Mouse (Mus musculus): Measurements from ENCODE around the gene Polr3h. TPM values are rescaled to one million over a fixed set of nuclear protein-coding genes. Genes with fewer than 3 reads are reported as not detected.

Gene Polr3h
- polyA plus RNA-seq, 1 experiment, result 164 TPM

GRCm38 (mm10) chr15:81846755-81847154 lies 79.3 kb downstream of the Polr3h start:
- H3K79me3 ChIP-seq (ENCODE audit: low read depth), result peaks cover 3% of the 10 kb centered on the region
- H3K4me3 ChIP-seq (ENCODE audit: insufficient read depth, poor library complexity, severe bottlenecking), result no peak overlapping the region
- H3K79me2 ChIP-seq (ENCODE audit: control insufficient read depth, insufficient read depth), result peaks cover 44% of the 10 kb centered on the region
- H3K27me3 ChIP-seq (ENCODE audit: control insufficient read depth, insufficient read depth, insufficient read length), result no peaks in the 10 kb centered on the region
- TF ChIP-seq MAX (IDR thresholded peaks at IDR 0.05) (no peak), MYOD1 (IDR thresholded peaks at IDR 0.05; ENCODE audit: control insufficient read depth, insufficient read length, low read depth) (no peak), CTCF (IDR thresholded peaks at IDR 0.05; ENCODE audit: control insufficient read depth, insufficient read depth, insufficient read length) (no peak), CEBPB (IDR thresholded peaks at IDR 0.05; ENCODE audit: low read depth) (no peak), FOSL1 (IDR thresholded peaks at IDR 0.05; ENCODE audit: insufficient read depth, low read length, poor library complexity, severe bottlenecking) (no peak), USF1 (IDR thresholded peaks at IDR 0.05; ENCODE audit: low read depth) (no peak), MYOG (IDR thresholded peaks at IDR 0.05; ENCODE audit: control insufficient read depth, extremely low read depth, insufficient read length) (no peak)
- no peak overlapping the region for H3ac ChIP-seq (ENCODE audit: control insufficient read depth, insufficient read length, low read depth)
- peaks cover 44% of the 10 kb centered on the region for H3K36me3 ChIP-seq (ENCODE audit: control insufficient read depth, insufficient read depth)

DNA sequence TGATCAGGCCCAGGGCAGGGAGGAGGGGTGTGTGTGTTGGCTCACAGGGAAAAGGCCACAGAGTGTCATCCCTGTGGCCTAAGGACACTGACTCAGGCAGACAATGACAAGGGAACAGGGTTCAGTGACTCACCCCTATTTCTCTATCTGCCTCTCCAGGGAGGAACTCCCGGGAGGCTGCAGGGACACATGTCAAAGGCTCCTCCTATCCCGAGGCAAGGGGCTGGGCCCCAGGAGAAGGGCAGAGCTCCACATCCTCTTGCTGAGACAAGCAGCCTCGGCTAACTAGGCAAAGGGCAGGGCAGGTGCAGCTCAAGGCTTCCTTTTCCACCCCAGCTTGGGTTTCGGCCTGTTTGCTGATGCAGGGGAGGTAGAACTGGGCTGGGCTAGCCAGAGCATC lies 80.3 kb downstream of the Polr3h start:
- no peaks in the 10 kb centered on the region for H3K27me3 ChIP-seq (ENCODE audit: control insufficient read depth, insufficient read depth, insufficient read length)
- peaks cover 34% of the 10 kb centered on the region for H3K79me2 ChIP-seq (ENCODE audit: control insufficient read depth, insufficient read depth)
- peaks cover 3% of the 10 kb centered on the region for H3K79me3 ChIP-seq (ENCODE audit: low read depth)
- H3K4me3 ChIP-seq (ENCODE audit: insufficient read depth, poor library complexity, severe bottlenecking), result no peak overlapping the region
- peak; percentile 58 for TF ChIP-seq MAX (IDR thresholded peaks at IDR 0.05)
- no peak for TF ChIP-seq MYOG (IDR thresholded peaks at IDR 0.05; ENCODE audit: control insufficient read depth, extremely low read depth, insufficient read length)
- TF ChIP-seq CTCF (IDR thresholded peaks at IDR 0.05; ENCODE audit: control insufficient read depth, insufficient read depth, insufficient read length), result no peak
- no peak for TF ChIP-seq MYOD1 (IDR thresholded peaks at IDR 0.05; ENCODE audit: control insufficient read depth, insufficient read length, low read depth)
- TF ChIP-seq CEBPB (IDR thresholded peaks at IDR 0.05; ENCODE audit: low read depth), result peak; percentile 19
- TF ChIP-seq FOSL1 (IDR thresholded peaks at IDR 0.05; ENCODE audit: insufficient read depth, low read length, poor library complexity, severe bottlenecking), result peak; percentile 59
- peak; percentile 16 for TF ChIP-seq USF1 (IDR thresholded peaks at IDR 0.05; ENCODE audit: low read depth)
- no peak overlapping the region for H3ac ChIP-seq (ENCODE audit: control insufficient read depth, insufficient read length, low read depth)
- H3K36me3 ChIP-seq (ENCODE audit: control insufficient read depth, insufficient read depth), result peaks cover 34% of the 10 kb centered on the region

GRCm38 (mm10) chr15:81845033-81845625 lies 80.9 kb downstream of the Polr3h start:
- no peak overlapping the region for H3ac ChIP-seq (ENCODE audit: control insufficient read depth, insufficient read length, low read depth)
- peaks cover 3% of the 10 kb centered on the region for H3K79me3 ChIP-seq (ENCODE audit: low read depth)
- TF ChIP-seq CEBPB (IDR thresholded peaks at IDR 0.05; ENCODE audit: low read depth) (no peak), MAX (IDR thresholded peaks at IDR 0.05) (no peak), MYOD1 (IDR thresholded peaks at IDR 0.05; ENCODE audit: control insufficient read depth, insufficient read length, low read depth) (no peak), FOSL1 (IDR thresholded peaks at IDR 0.05; ENCODE audit: insufficient read depth, low read length, poor library complexity, severe bottlenecking) (no peak), CTCF (IDR thresholded peaks at IDR 0.05; ENCODE audit: control insufficient read depth, insufficient read depth, insufficient read length) (no peak), MYOG (IDR thresholded peaks at IDR 0.05; ENCODE audit: control insufficient read depth, extremely low read depth, insufficient read length) (no peak), USF1 (IDR thresholded peaks at IDR 0.05; ENCODE audit: low read depth) (no peak)
- H3K79me2 ChIP-seq (ENCODE audit: control insufficient read depth, insufficient read depth), result peaks cover 28% of the 10 kb centered on the region
- H3K27me3 ChIP-seq (ENCODE audit: control insufficient read depth, insufficient read depth, insufficient read length), result no peaks in the 10 kb centered on the region
- peaks cover 28% of the 10 kb centered on the region for H3K36me3 ChIP-seq (ENCODE audit: control insufficient read depth, insufficient read depth)
- no peak overlapping the region for H3K4me3 ChIP-seq (ENCODE audit: insufficient read depth, poor library complexity, severe bottlenecking)

DNA sequence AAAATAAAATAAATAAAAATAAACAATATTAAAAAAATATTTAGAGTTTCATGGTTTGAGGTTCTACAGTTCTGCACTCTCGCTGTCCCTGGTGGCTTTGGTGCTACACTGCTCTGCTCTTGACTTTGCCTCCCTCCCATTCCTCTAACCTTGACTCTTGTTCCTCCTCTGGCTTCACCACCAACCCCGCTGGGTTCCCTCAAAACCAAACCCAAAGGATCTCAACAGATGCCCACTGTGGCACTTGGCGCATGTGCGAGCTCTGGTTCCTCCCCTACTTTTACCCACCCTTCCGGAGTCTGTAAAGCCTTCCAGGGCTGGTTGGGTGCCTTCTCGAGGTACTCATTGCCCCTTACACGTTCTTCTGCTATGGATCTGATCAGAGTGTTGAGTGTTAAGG lies 83.8 kb downstream of the Polr3h start:
- Histone ChIP-seq H3K79me2 (ENCODE audit: control insufficient read depth, insufficient read depth) (peaks cover 2% of the 10 kb centered on the region), H3K27me3 (ENCODE audit: control insufficient read depth, insufficient read depth, insufficient read length) (no peaks in the 10 kb centered on the region), H3K79me3 (ENCODE audit: low read depth) (no peaks in the 10 kb centered on the region), H3ac (ENCODE audit: control insufficient read depth, insufficient read length, low read depth) (no peak overlapping the region), H3K36me3 (ENCODE audit: control insufficient read depth, insufficient read depth) (peaks cover 4% of the 10 kb centered on the region), H3K4me3 (ENCODE audit: insufficient read depth, poor library complexity, severe bottlenecking) (no peak overlapping the region)
- TF ChIP-seq FOSL1 (IDR thresholded peaks at IDR 0.05; ENCODE audit: insufficient read depth, low read length, poor library complexity, severe bottlenecking) (no peak), MYOD1 (IDR thresholded peaks at IDR 0.05; ENCODE audit: control insufficient read depth, insufficient read length, low read depth) (no peak), CEBPB (IDR thresholded peaks at IDR 0.05; ENCODE audit: low read depth) (no peak), MAX (IDR thresholded peaks at IDR 0.05) (no peak), MYOG (IDR thresholded peaks at IDR 0.05; ENCODE audit: control insufficient read depth, extremely low read depth, insufficient read length) (no peak), USF1 (IDR thresholded peaks at IDR 0.05; ENCODE audit: low read depth) (no peak), CTCF (IDR thresholded peaks at IDR 0.05; ENCODE audit: control insufficient read depth, insufficient read depth, insufficient read length) (no peak)

DNA sequence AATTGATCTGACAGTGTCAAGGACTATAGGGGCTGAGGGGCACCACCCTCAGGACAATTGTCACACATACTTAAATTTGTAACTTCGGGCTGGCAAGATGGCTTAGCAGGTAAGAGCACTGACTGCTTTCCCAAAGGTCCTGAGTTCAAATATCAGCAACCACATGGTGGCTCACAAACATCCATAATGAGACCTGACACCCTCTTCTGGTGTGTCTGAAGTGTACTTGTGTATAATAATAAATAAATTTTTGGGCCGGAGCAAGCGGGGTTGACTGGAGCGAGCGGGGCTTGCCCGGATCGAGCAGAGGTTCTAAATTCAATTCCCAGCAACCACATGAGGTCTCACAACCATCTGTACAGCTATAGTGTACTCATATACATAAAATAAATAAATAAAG lies 85.7 kb downstream of the Polr3h start:
- H3K79me3 ChIP-seq (ENCODE audit: low read depth), result no peaks in the 10 kb centered on the region

DNA sequence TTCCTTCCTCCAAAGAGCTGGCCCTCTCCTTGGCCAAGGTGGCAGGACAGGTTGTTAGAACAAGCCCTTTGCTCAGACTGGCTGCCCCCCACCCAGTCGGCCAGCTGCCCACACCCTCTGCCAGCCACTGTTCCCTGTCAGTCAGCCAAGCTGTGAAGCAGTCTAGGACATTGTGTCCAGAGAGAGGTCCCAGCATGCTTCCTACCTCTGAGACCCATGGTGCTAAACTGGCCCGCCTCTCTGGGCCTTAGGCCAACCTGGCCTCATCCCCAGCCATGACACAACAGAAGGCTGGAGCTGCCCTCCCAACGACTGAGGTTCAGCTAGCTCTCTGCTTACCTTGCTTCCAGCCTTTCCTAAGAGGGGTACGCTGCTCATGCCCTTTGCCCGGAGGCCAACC lies 86.4 kb downstream of the Polr3h start:
- no peaks in the 10 kb centered on the region for H3K36me3 ChIP-seq (ENCODE audit: control insufficient read depth, insufficient read depth)
- no peaks in the 10 kb centered on the region for H3K79me2 ChIP-seq (ENCODE audit: control insufficient read depth, insufficient read depth)
- H3K79me3 ChIP-seq (ENCODE audit: low read depth), result no peaks in the 10 kb centered on the region
- H3K27me3 ChIP-seq (ENCODE audit: control insufficient read depth, insufficient read depth, insufficient read length), result no peaks in the 10 kb centered on the region
- TF ChIP-seq MAX (IDR thresholded peaks at IDR 0.05) (peak; percentile 21), USF1 (IDR thresholded peaks at IDR 0.05; ENCODE audit: low read depth) (no peak), FOSL1 (IDR thresholded peaks at IDR 0.05; ENCODE audit: insufficient read depth, low read length, poor library complexity, severe bottlenecking) (no peak)
- H3K4me3 ChIP-seq (ENCODE audit: insufficient read depth, poor library complexity, severe bottlenecking), result no peak overlapping the region
- no peak overlapping the region for H3ac ChIP-seq (ENCODE audit: control insufficient read depth, insufficient read length, low read depth)

More for the DNA sequence above, 85.7 kb downstream of the Polr3h start:
- H3K36me3 ChIP-seq (ENCODE audit: control insufficient read depth, insufficient read depth), result no peaks in the 10 kb centered on the region
- no peak overlapping the region for H3K4me3 ChIP-seq (ENCODE audit: insufficient read depth, poor library complexity, severe bottlenecking)
- H3K27me3 ChIP-seq (ENCODE audit: control insufficient read depth, insufficient read depth, insufficient read length), result no peaks in the 10 kb centered on the region
- no peak for TF ChIP-seq CTCF (IDR thresholded peaks at IDR 0.05; ENCODE audit: control insufficient read depth, insufficient read depth, insufficient read length)
- H3K79me2 ChIP-seq (ENCODE audit: control insufficient read depth, insufficient read depth), result no peaks in the 10 kb centered on the region
- no peak overlapping the region for H3ac ChIP-seq (ENCODE audit: control insufficient read depth, insufficient read length, low read depth)
